Mouse (Mus musculus) limb, embryonic 14.5 days (tissue): ENCODE results near the gene Slc44a5. TPM values are rescaled to one million over a fixed set of nuclear protein-coding genes. Genes with fewer than 3 reads are reported as not detected.

Source experiments
- ATAC-seq: fragments of 200-750 bp; cut with Nextera tagmentation; 2 replicates; pipeline ENCODE4 v1.8.0; 2017; ENCODE audit warnings: low read depth, moderate number of reproducible peaks, moderate TSS enrichment; ENCODE audit not compliant: low FRiP score
- DNase-seq: peaks from one replicate; pipeline ENCODE4 v3.0.0-alpha.2; 2015; ENCODE audit warnings: low spot score
- H3K27ac ChIP-seq: fragments of 300-500 bp; sonication (generic); replicated peaks from 2 replicates; pipeline ENCODE4 v1.5.1; 2014; ENCODE audit warnings: low read depth, mild to moderate bottlenecking, low read length, moderate library complexity, mixed read lengths
- H3K27me3 ChIP-seq: fragments of 300-500 bp; sonication (generic); 2 replicates; pipeline ENCODE4 v1.6.1; 2014; ENCODE audit warnings: low read length, mixed read lengths; ENCODE audit not compliant: control insufficient read depth, insufficient read depth
- H3K36me3 ChIP-seq: fragments of 300-500 bp; sonication (generic); 2 replicates; pipeline ENCODE4 v1.6.1; 2014; ENCODE audit warnings: mild to moderate bottlenecking, low read length, moderate library complexity, mixed read lengths; ENCODE audit not compliant: control insufficient read depth, insufficient read depth
- H3K4me1 ChIP-seq: fragments of 300-500 bp; sonication (generic); 2 replicates; pipeline ENCODE4 v1.6.1; 2014; ENCODE audit warnings: antibody characterized with exemption, low read length, mixed read lengths; ENCODE audit not compliant: control insufficient read depth, insufficient read depth
- H3K4me2 ChIP-seq: fragments of 300-500 bp; sonication (generic); replicated peaks from 2 replicates; pipeline ENCODE4 v1.6.1; 2014; ENCODE audit warnings: low read depth, mild to moderate bottlenecking, low read length, moderate library complexity; ENCODE audit not compliant: severe bottlenecking
- H3K4me3 ChIP-seq: fragments of 300-500 bp; sonication (generic); replicated peaks from 2 replicates; pipeline ENCODE4 v1.5.1; 2014; ENCODE audit warnings: low read length
- H3K9ac ChIP-seq: fragments of 300-500 bp; sonication (generic); 2 replicates; pipeline ENCODE4 v1.6.1; 2014; ENCODE audit warnings: mild to moderate bottlenecking, low read depth, low read length, moderate library complexity; ENCODE audit not compliant: severe bottlenecking
- H3K9me3 ChIP-seq: fragments of 300-500 bp; sonication (generic); 2 replicates; pipeline ENCODE4 v1.6.1; 2016; ENCODE audit warnings: low read length; ENCODE audit not compliant: control insufficient read depth
- POLR2A ChIP-seq: fragments of 200-500 bp; IDR thresholded peaks from 2 replicates; pipeline ENCODE4 v1.8.0; 2012; ENCODE audit warnings: inconsistent platforms, mild to moderate bottlenecking, moderate library complexity, borderline replicate concordance; ENCODE audit not compliant: insufficient read depth, insufficient read length; ENCODE audit errors: extremely low read depth
- WGBS: fragments of 180-500 bp; shearing (Covaris S2); extraction: QIAGEN DNeasy Blood & Tissue Kit; methylation state at CpG from one replicate; pipeline ENCODE4 v1.1.7; 2014; 5-methylcytosine and 5-hydroxymethylcytosine counted together
- polyA plus RNA-seq, 2 experiments: library from polyadenylated mRNA; depleted of rRNA in 1 of 2; stranded (reverse) in 1 of 2; unstranded in 1 of 2; fragments of >200 nt; fragmentation: Nextera tagmentation in 1 of 2; extraction: Ambion mirVana in 1 of 2; gene quantifications; 2 replicates each; pipeline versions ENCODE4 v1.2.1 to v1.2.3; 2012 to 2014

Slc44a5 gene
- polyA plus RNA-seq, 2 experiments, result 1.5 to 2.8 TPM

GRCm38 (mm10) chr3:154192328-154193030, 219.2 kb downstream of the Slc44a5 start:
- DNase-seq (no peak), ATAC-seq (no peak)
- Histone ChIP-seq H3K9me3 (no peaks in the 10 kb centered on the region), H3K9ac (0 out of 2 replicates have a peak overlapping the region, but pooled peaks have one; percentile 2), H3K4me1 (0 out of 2 replicates have a peak, but pooled peaks cover 2% of the 10 kb centered on the region), H3K27me3 (no peaks in the 10 kb centered on the region; the same call in 1 of the 2 replicates), H3K27ac (no peak overlapping the region), H3K36me3 (no peaks in the 10 kb centered on the region), H3K4me3 (no peak overlapping the region), H3K4me2 (no peak overlapping the region)
- no peak for TF ChIP-seq POLR2A
- 17% methylated on average over 13 of the region's 14 CpGs for WGBS

- Histone ChIP-seq H3K27ac (no peak overlapping the region), H3K36me3 (no peaks in the 10 kb centered on the region), H3K4me2 (no peak overlapping the region), H3K9me3 (no peaks in the 10 kb centered on the region), H3K9ac (0 out of 2 replicates have a peak overlapping the region, but pooled peaks have one; percentile 2), H3K4me3 (no peak overlapping the region), H3K4me1 (0 out of 2 replicates have a peak, but pooled peaks cover 2% of the 10 kb centered on the region), H3K27me3 (no peaks in the 10 kb centered on the region; the same call in 1 of the 2 replicates)
- 48% methylated on average over 10 of the region's 10 CpGs for WGBS
- no peak for DNase-seq
- TF ChIP-seq POLR2A, result no peak
- ATAC-seq, result no peak
Observed at GRCm38 (mm10) chr3:154193189-154193840, 220.1 kb downstream of the Slc44a5 start.

- Histone ChIP-seq H3K9me3 (no peaks in the 10 kb centered on the region), H3K4me3 (no peak overlapping the region), H3K4me1 (no peaks in the 10 kb centered on the region), H3K36me3 (no peaks in the 10 kb centered on the region), H3K27ac (no peak overlapping the region), H3K9ac (no peak overlapping the region), H3K27me3 (no peaks in the 10 kb centered on the region), H3K4me2 (no peak overlapping the region)
- no peak for DNase-seq
- TF ChIP-seq POLR2A, result no peak
- 38% methylated on average over 8 of the region's 8 CpGs for WGBS
- ATAC-seq, result no peak
Observed at GRCm38 (mm10) chr3:154200422-154200828, 227.2 kb downstream of the Slc44a5 start.

- no peaks in the 10 kb centered on the region for H3K4me1 ChIP-seq
- no peak for TF ChIP-seq POLR2A
- DNase-seq, result no peak
- H3K27me3 ChIP-seq, result no peaks in the 10 kb centered on the region
- H3K36me3 ChIP-seq, result no peaks in the 10 kb centered on the region
- H3K4me3 ChIP-seq, result no peak overlapping the region
- H3K4me2 ChIP-seq, result no peak overlapping the region
- ATAC-seq, result no peak
- no peak overlapping the region for H3K9ac ChIP-seq
- WGBS, result 88% methylated on average over 12 of the region's 12 CpGs
- no peak overlapping the region for H3K27ac ChIP-seq
- no peaks in the 10 kb centered on the region for H3K9me3 ChIP-seq
Observed at GRCm38 (mm10) chr3:154201796-154202195, 228.6 kb downstream of the Slc44a5 start.

- no peak for TF ChIP-seq POLR2A
- no peaks in the 10 kb centered on the region for H3K27me3 ChIP-seq
- H3K36me3 ChIP-seq, result no peaks in the 10 kb centered on the region
- DNase-seq (no peak), ATAC-seq (no peak)
- no peak overlapping the region for H3K4me2 ChIP-seq
- no peak overlapping the region for H3K4me3 ChIP-seq
- H3K9me3 ChIP-seq, result no peaks in the 10 kb centered on the region
- 76% methylated on average over 13 of the region's 13 CpGs for WGBS
- no peaks in the 10 kb centered on the region for H3K4me1 ChIP-seq
- H3K9ac ChIP-seq, result no peak overlapping the region
- no peak overlapping the region for H3K27ac ChIP-seq
Observed at GRCm38 (mm10) chr3:154202383-154202782, 229.1 kb downstream of the Slc44a5 start.
